Mouse (Mus musculus): ENCODE results near the gene Laptm5. TPM values are rescaled to one million over a fixed set of nuclear protein-coding genes. Genes with fewer than 3 reads are reported as not detected.

Gene Laptm5
- 1,000 to 10,000 TPM; 1,685 to 2,192 TPM for polyA plus RNA-seq (2017; shearing (Covaris generic))

DNA sequence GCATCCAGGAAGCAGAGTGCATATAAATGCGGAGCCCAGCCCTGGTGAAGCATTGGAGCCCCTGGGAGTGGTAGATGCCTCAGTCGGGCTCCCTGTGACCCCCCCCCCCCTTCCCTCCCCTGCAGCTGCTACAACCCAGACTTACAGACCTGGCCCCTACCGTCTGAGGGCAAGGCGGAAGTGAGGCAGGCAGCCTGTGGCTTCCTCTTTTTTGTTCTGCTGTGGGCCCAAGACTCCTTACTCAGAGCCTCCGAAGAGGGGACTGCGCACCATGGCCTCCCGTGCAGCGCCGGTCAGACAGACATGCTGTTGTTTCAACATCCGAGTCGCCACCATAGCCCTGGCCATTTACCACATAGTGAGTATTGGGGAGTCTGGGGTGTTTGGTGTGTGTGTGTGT lies at the start of gene Laptm5:
Gene Laptm5 (plus strand): TSS at position 49 of the 400 bp plus-strand sequence.

DNA sequence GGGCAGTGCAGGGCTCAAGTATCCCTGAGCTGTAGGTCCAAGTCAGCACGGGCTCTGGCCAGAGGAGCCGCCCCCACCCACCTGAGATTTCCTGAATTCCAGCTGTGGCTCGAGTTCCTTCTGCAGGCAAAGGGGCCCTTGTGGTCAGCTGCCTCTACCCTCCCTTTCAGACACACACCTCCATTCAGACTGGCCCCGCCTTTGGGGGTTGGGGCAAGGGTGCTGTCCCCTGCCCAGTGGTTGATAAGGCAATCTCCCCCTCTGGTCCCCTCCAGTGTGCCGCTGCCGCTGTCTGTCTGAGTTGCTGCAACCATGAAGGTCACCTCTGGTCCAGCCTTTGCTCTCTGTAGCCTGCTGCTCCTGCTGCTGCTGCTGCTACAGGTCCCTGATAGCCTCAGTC lies 31.2 kb downstream of the Laptm5 start, which contains the start of gene Matn1:
Gene Matn1 (plus strand): TSS at position 274 of the 400 bp plus-strand sequence.

Other genes starting within 250 kb of the Laptm5 start
- gene Pum1, start 249.8 kb upstream of the Laptm5 start, polyA plus RNA-seq (2017; shearing (Covaris generic)) = 10 to 100 TPM; 74.5 to 97.7 TPM
- 1 to 10 TPM; 3.2 to 8.8 TPM for gene Sdc3, start 120.6 kb upstream of the Laptm5 start, polyA plus RNA-seq (2017; shearing (Covaris generic))
- under 1 TPM; 0.11 to 0.70 TPM for gene Matn1, start 31.3 kb downstream of the Laptm5 start, polyA plus RNA-seq (2017; shearing (Covaris generic))

All from inflammation-experienced regulatory T-cells (primary cell).